In genomic region chr10:61832713-61833112, GRCm38 (mm10) we compare ENCODE assay signal across 28 mouse cellular contexts. TPM values are rescaled to one million over a fixed set of nuclear protein-coding genes. Genes with fewer than 3 reads are reported as not detected.
DNase-seq lines count a peak whose midpoint lies in the region; ATAC-seq lines count a peak whose summit lies in the region.
"Had no signal": no experiment of that assay in that cellular context is flagged by ENCODE, and none has a peak within 500 bp of the region (broad histone marks: within the 10 kb centered on the region; RNA-seq: fewer than 3 reads in every experiment).

No protein-coding gene starts in this region.

- no peak overlapping the region for H3K4me2 ChIP-seq in forebrain, embryonic 16.5 days (ENCODE audit: low read length)
- no peak overlapping the region for H3K4me2 ChIP-seq in lung, embryonic 16.5 days (ENCODE audit: low read depth, low read length)
- H3K4me2 ChIP-seq: embryonic facial prominence, embryonic 15.5 days; forebrain, embryonic 15.5 days; hindbrain, embryonic 14.5 days; limb, embryonic 12.5 days; liver, embryonic 11.5 days; midbrain, embryonic 13.5 days had no signal

- no peak overlapping the region for H3K4me3 ChIP-seq in forebrain, embryonic 10.5 days
- H3K4me3 ChIP-seq in forebrain, embryonic 16.5 days (replicated peaks; ENCODE audit: low read length) = no peak overlapping the region
- H3K4me3 ChIP-seq in lung, embryonic 16.5 days (ENCODE audit: low read length) = no peak overlapping the region
- H3K4me3 ChIP-seq in limb, embryonic 10.5 days = no peak overlapping the region
- H3K4me3 ChIP-seq: embryonic facial prominence, embryonic 15.5 days; forebrain, embryonic 15.5 days; limb, embryonic 12.5 days; megakaryocyte, embryonic 14.5 days; midbrain, embryonic 13.5 days had no signal

- H3K27ac ChIP-seq in forebrain, embryonic 10.5 days = 0 out of 2 replicates have a peak overlapping the region, but pooled peaks have one; percentile 6
- no peak overlapping the region for H3K27ac ChIP-seq in forebrain, embryonic 16.5 days (ENCODE audit: low read length)
- no peak overlapping the region for H3K27ac ChIP-seq in lung, embryonic 16.5 days (ENCODE audit: low read length)
- peak overlapping the region; percentile 54 for H3K27ac ChIP-seq in limb, embryonic 10.5 days
- H3K27ac ChIP-seq: embryonic facial prominence, embryonic 15.5 days; forebrain, embryonic 15.5 days; hindbrain, embryonic 14.5 days; limb, embryonic 12.5 days; midbrain, embryonic 13.5 days had no signal

- ATAC-seq in forebrain, embryonic 16.5 days = no peak
- ATAC-seq in lung, embryonic 16.5 days (ENCODE audit: low read depth) = no peak
- no peak for ATAC-seq in activated CD4-positive, CD25-positive, alpha-beta regulatory T cell, adult 4 months
- ATAC-seq: forebrain, embryonic 15.5 days; inflammation-experienced regulatory T-cells, adult 6 months; liver, postnatal 0 days; midbrain, embryonic 13.5 days; Patski had no signal

- WGBS in forebrain, embryonic 10.5 days = 95% methylated on average over 11 of the region's 11 CpGs
- 88% methylated on average over 11 of the region's 11 CpGs for WGBS in forebrain, embryonic 16.5 days
- 44% methylated on average over 11 of the region's 11 CpGs for WGBS in lung, embryonic 16.5 days
- 90% methylated on average over 11 of the region's 11 CpGs for WGBS in limb, embryonic 10.5 days

- no peaks in the 10 kb centered on the region for H3K36me3 ChIP-seq in forebrain, embryonic 10.5 days (replicated peaks)
- H3K36me3 ChIP-seq in forebrain, embryonic 16.5 days (ENCODE audit: control insufficient read depth, insufficient read depth) = no peaks in the 10 kb centered on the region
- no peaks in the 10 kb centered on the region for H3K36me3 ChIP-seq in lung, embryonic 16.5 days (ENCODE audit: control insufficient read depth, insufficient read depth, low read length)
- H3K36me3 ChIP-seq in limb, embryonic 10.5 days = no peaks in the 10 kb centered on the region
- H3K36me3 ChIP-seq: embryonic facial prominence, embryonic 15.5 days; forebrain, embryonic 15.5 days; G1E; limb, embryonic 12.5 days; midbrain, embryonic 13.5 days had no signal

- H3K4me1 ChIP-seq in forebrain, embryonic 10.5 days = peaks cover 40% of the 10 kb centered on the region
- no peaks in the 10 kb centered on the region for H3K4me1 ChIP-seq in forebrain, embryonic 16.5 days (replicated peaks; ENCODE audit: control insufficient read depth, insufficient read depth, low read length)
- H3K4me1 ChIP-seq in lung, embryonic 16.5 days (replicated peaks; ENCODE audit: control insufficient read depth, insufficient read depth, low read length) = peaks cover 5% of the 10 kb centered on the region; the same call in 1 of the 2 replicates
- H3K4me1 ChIP-seq in limb, embryonic 10.5 days = peaks cover 44% of the 10 kb centered on the region
- H3K4me1 ChIP-seq: forebrain, embryonic 15.5 days; megakaryocyte, embryonic 14.5 days; midbrain, embryonic 13.5 days had no signal

- DNase-seq in forebrain, embryonic 10.5 days (ENCODE audit: extremely low spot score, low spot score) = no peak
- no peak for DNase-seq in lung, postnatal 36 days
- DNase-seq in limb, embryonic 10.5 days (ENCODE audit: low spot score) = no peak
- DNase-seq in ovary, postnatal 36 days (ENCODE audit: low spot score) = peak; percentile 73
- no peak for DNase-seq in embryo, embryonic 10.5 days (ENCODE audit: low spot score)
- DNase-seq: adrenal gland, postnatal 10 days; B cell, adult 2 months; cerebellum, adult 11 months; embryo, embryonic 11 days; gastrocnemius, postnatal 10 days; kidney, adult 18-20 months; liver, postnatal 0 days; right cerebral cortex, adult 18-20 months; thymus, postnatal 14 days had no signal

- no peaks in the 10 kb centered on the region for H3K9me3 ChIP-seq in forebrain, embryonic 10.5 days
- no peaks in the 10 kb centered on the region for H3K9me3 ChIP-seq in forebrain, embryonic 16.5 days (ENCODE audit: control insufficient read depth, low read length)
- H3K9me3 ChIP-seq in lung, embryonic 16.5 days (ENCODE audit: control insufficient read depth, low read length) = no peaks in the 10 kb centered on the region
- no peaks in the 10 kb centered on the region for H3K9me3 ChIP-seq in limb, embryonic 10.5 days (replicated peaks)
- H3K9me3 ChIP-seq: embryonic facial prominence, embryonic 15.5 days; forebrain, embryonic 15.5 days; G1E; limb, embryonic 12.5 days; midbrain, embryonic 13.5 days had no signal

- no peak overlapping the region for H3K9ac ChIP-seq in forebrain, embryonic 16.5 days (replicated peaks; ENCODE audit: low read depth, low read length)
- H3K9ac ChIP-seq in lung, embryonic 16.5 days (ENCODE audit: low read length) = 0 out of 2 replicates have a peak overlapping the region, but pooled peaks have one; percentile 17
- H3K9ac ChIP-seq: embryonic facial prominence, embryonic 15.5 days; forebrain, embryonic 15.5 days; hindbrain, embryonic 14.5 days; limb, embryonic 12.5 days; liver, postnatal 0 days; midbrain, embryonic 13.5 days had no signal

- peaks cover 11% of the 10 kb centered on the region for H3K27me3 ChIP-seq in forebrain, embryonic 10.5 days (ENCODE audit: poor library complexity, severe bottlenecking)
- H3K27me3 ChIP-seq in forebrain, embryonic 16.5 days (replicated peaks; ENCODE audit: control insufficient read depth, insufficient read depth, low read length) = no peaks in the 10 kb centered on the region
- no peaks in the 10 kb centered on the region for H3K27me3 ChIP-seq in lung, embryonic 16.5 days (ENCODE audit: control insufficient read depth, insufficient read depth, low read depth, low read length)
- H3K27me3 ChIP-seq in limb, embryonic 10.5 days (ENCODE audit: low read depth, poor library complexity, severe bottlenecking) = no peaks in the 10 kb centered on the region
- H3K27me3 ChIP-seq: CH12.LX; embryonic facial prominence, embryonic 15.5 days; forebrain, embryonic 15.5 days; limb, embryonic 12.5 days had no signal

RNA-seq across cellular contexts. Expression of gene H2afy2, which starts 48.8 kb away (rescaled TPM):
- polyA plus RNA-seq in forebrain, embryonic 10.5 days (2016; fragmentation: Nextera tagmentation; extraction: Ambion mirVana) = 327 and 330 TPM in 2 replicates
- 301 and 306 TPM in 2 replicates for polyA plus RNA-seq in forebrain, embryonic 16.5 days (2015; fragmentation: Nextera tagmentation; extraction: Ambion mirVana)
- polyA plus RNA-seq in lung, embryonic 16.5 days (2015; fragmentation: Nextera tagmentation; extraction: Ambion mirVana) = 92.2 and 107 TPM in 2 replicates
- 285 and 298 TPM in 2 replicates for polyA plus RNA-seq in limb, embryonic 10.5 days (2016; fragmentation: Nextera tagmentation; extraction: Ambion mirVana)
- under 1 TPM in 1 of 2 experiments, not detected in 1; 0.15 TPM for polyA plus RNA-seq in activated CD4-positive, CD25-positive, alpha-beta regulatory T cell, adult 4 months (2017; shearing (Covaris generic))
- polyA plus RNA-seq: G1E; inflammation-experienced regulatory T-cells, adult 6 months had no signal

Comparison
In these comparisons a context has a peak if more than half of its experiments do, and no peak if none do; other contexts are left out.
1. H3K27ac ChIP-seq: peak in forebrain, embryonic 10.5 days (single experiment) and limb, embryonic 10.5 days (single experiment); none in forebrain, embryonic 16.5 days (single experiment) and lung, embryonic 16.5 days (single experiment).
2. RNA of gene H2afy2, which starts 48.8 kb away (polyA plus RNA-seq): 327 to 330 TPM in forebrain, embryonic 10.5 days, 301 to 306 TPM in forebrain, embryonic 16.5 days, 285 to 298 TPM in limb, embryonic 10.5 days and 92.2 to 107 TPM in lung, embryonic 16.5 days; 0.15 TPM in activated CD4-positive, CD25-positive, alpha-beta regulatory T cell, adult 4 months; every median in the first group is over 10 times any median in the second.